Comparison of ENCODE assay signal across 9 mouse cellular contexts in genomic region chr3:152122101-152122500, GRCm38 (mm10). TPM values are rescaled to one million over a fixed set of nuclear protein-coding genes. Genes with fewer than 3 reads are reported as not detected.
DNase-seq lines count a peak whose midpoint lies in the region; ATAC-seq and TF ChIP-seq lines count a peak whose summit lies in the region.
"Had no signal": no experiment of that assay in that cellular context is flagged by ENCODE, and none has a peak within 500 bp of the region (broad histone marks: within the 10 kb centered on the region; RNA-seq: fewer than 3 reads in every experiment).

No protein-coding gene starts in this region.

- peaks cover 4% of the 10 kb centered on the region; the same call in 1 of the 2 replicates for H3K36me3 ChIP-seq in intestine, embryonic 16.5 days (ENCODE audit: control insufficient read depth, insufficient read depth, low read length)
- H3K36me3 ChIP-seq in lung, embryonic 15.5 days, result no peaks in the 10 kb centered on the region
- H3K36me3 ChIP-seq: hindbrain, embryonic 15.5 days had no signal

- TF ChIP-seq CTCF in cerebellum, adult 2 months (IDR thresholded peaks at IDR 0.05; ENCODE audit: borderline replicate concordance, insufficient read depth, low read depth, low read length), result no peak

- peak overlapping the region; percentile 70 for H3K27ac ChIP-seq in intestine, embryonic 16.5 days (ENCODE audit: low read length)
- H3K27ac ChIP-seq in lung, embryonic 15.5 days, result peak overlapping the region; percentile 82
- H3K27ac ChIP-seq in cerebellum, adult 2 months (ENCODE audit: insufficient read depth, low read length), result no peak overlapping the region
- H3K27ac ChIP-seq: hindbrain, embryonic 15.5 days had no signal

- H3K4me1 ChIP-seq in intestine, embryonic 16.5 days (ENCODE audit: control insufficient read depth, insufficient read depth, low read length), result peaks cover 17% of the 10 kb centered on the region
- peaks cover 32% of the 10 kb centered on the region for H3K4me1 ChIP-seq in lung, embryonic 15.5 days
- peaks cover 2% of the 10 kb centered on the region; the same call in 1 of the 2 replicates for H3K4me1 ChIP-seq in cerebellum, adult 2 months (ENCODE audit: control insufficient read depth, insufficient read depth, low read length)

- H3K9ac ChIP-seq in intestine, embryonic 16.5 days (ENCODE audit: low read depth, low read length), result 0 out of 2 replicates have a peak overlapping the region, but pooled peaks have one; percentile 4
- H3K9ac ChIP-seq in lung, embryonic 15.5 days, result no peak overlapping the region
- H3K9ac ChIP-seq: hindbrain, embryonic 15.5 days had no signal

- TF ChIP-seq POLR2A in cerebellum, adult 2 months (IDR thresholded peaks at IDR 0.05; ENCODE audit: borderline replicate concordance, insufficient read depth, low read length), result no peak

- peak; percentile 87 for ATAC-seq in intestine, embryonic 16.5 days
- peak; percentile 71 for ATAC-seq in lung, embryonic 15.5 days (ENCODE audit: borderline replicate concordance, extremely low read depth, low FRiP score, low TSS enrichment)

- H3K27me3 ChIP-seq in intestine, embryonic 16.5 days (replicated peaks; ENCODE audit: control insufficient read depth, insufficient read depth, low read length), result no peaks in the 10 kb centered on the region
- H3K27me3 ChIP-seq in lung, embryonic 15.5 days, result no peaks in the 10 kb centered on the region
- no peaks in the 10 kb centered on the region for H3K27me3 ChIP-seq in cerebellum, adult 2 months (ENCODE audit: control insufficient read depth, insufficient read depth, low read length)
- H3K27me3 ChIP-seq: hindbrain, embryonic 15.5 days had no signal

- H3K4me2 ChIP-seq in intestine, embryonic 16.5 days (ENCODE audit: low read depth, low read length), result peak overlapping the region; percentile 41
- peak overlapping the region; percentile 31 for H3K4me2 ChIP-seq in lung, embryonic 15.5 days
- H3K4me2 ChIP-seq: hindbrain, embryonic 15.5 days had no signal

- DNase-seq in cerebellum, postnatal 10 days, result peak; percentile 47 to 51
- DNase-seq in cerebellum, adult 9-11 months, result no peak
- DNase-seq in MEL-GATA-1-ER (ENCODE audit: extremely low read depth, low read depth), result peak; percentile 85
- DNase-seq in gastrocnemius, adult 18-20 months (ENCODE audit: low spot score), result peak; percentile 77
- DNase-seq in urinary bladder, postnatal 36 days (ENCODE audit: low spot score in 2 of 2), result peak; percentile 71 to 83
- DNase-seq in cerebellum, adult 2 months, result no peak

- H3K9me3 ChIP-seq in intestine, embryonic 16.5 days (ENCODE audit: control insufficient read depth, low read length), result no peaks in the 10 kb centered on the region
- H3K9me3 ChIP-seq in lung, embryonic 15.5 days, result no peaks in the 10 kb centered on the region
- H3K9me3 ChIP-seq: hindbrain, embryonic 15.5 days had no signal

- WGBS in intestine, embryonic 16.5 days, result 34% methylated on average over 6 of the region's 6 CpGs
- WGBS in lung, embryonic 15.5 days, result 13% methylated on average over 6 of the region's 6 CpGs
- WGBS in cerebellum, adult 2 months, result 34% methylated on average over 6 of the region's 6 CpGs

- H3K4me3 ChIP-seq in intestine, embryonic 16.5 days (ENCODE audit: low read length), result no peak overlapping the region
- no peak overlapping the region for H3K4me3 ChIP-seq in lung, embryonic 15.5 days
- no peak overlapping the region for H3K4me3 ChIP-seq in cerebellum, adult 2 months (replicated peaks; ENCODE audit: insufficient read depth, low read depth, low read length)
- H3K4me3 ChIP-seq: hindbrain, embryonic 15.5 days had no signal

RNA-seq across cellular contexts. Expression of gene Gipc2, which starts 43.9 kb away (rescaled TPM):
- under 1 TPM in 1 of 2 experiments, not detected in 1; 0.55 TPM for total RNA-seq in gastrocnemius, adult 18-20 months (2021)
- polyA plus RNA-seq in intestine, embryonic 16.5 days (2015; fragmentation: Nextera tagmentation; extraction: Ambion mirVana), result 244 TPM in 2 replicates
- 10.0 and 11.2 TPM in 2 replicates for polyA plus RNA-seq in lung, embryonic 15.5 days (2015; fragmentation: Nextera tagmentation; extraction: Ambion mirVana)
- polyA plus RNA-seq in cerebellum, adult 2 months (2012; rRNA removed), result 9.7 and 10.4 TPM in 2 replicates

Comparison
In these comparisons a context has a peak if more than half of its experiments do, and no peak if none do; other contexts are left out.
1. DNase-seq: peak in cerebellum, postnatal 10 days (2 of 2), MEL-GATA-1-ER (single experiment), gastrocnemius, adult 18-20 months (single experiment) and urinary bladder, postnatal 36 days (2 of 2); none in cerebellum, adult 9-11 months (single experiment) and cerebellum, adult 2 months (0 of 2).
2. RNA of gene Gipc2, which starts 43.9 kb away (polyA plus RNA-seq): 244 TPM in intestine, embryonic 16.5 days; 10.0 to 11.2 TPM in lung, embryonic 15.5 days and 9.7 to 10.4 TPM in cerebellum, adult 2 months; every median in the first group is over 10 times any median in the second.